Mouse (Mus musculus): ENCODE measurements at regions not wholly inside any gene's neighbourhood (a gene's known extent, or its start where the extent isn't known, plus 50 kb on each side); places are given as distances from the start of the nearest gene placed in this dataset.

DNA sequence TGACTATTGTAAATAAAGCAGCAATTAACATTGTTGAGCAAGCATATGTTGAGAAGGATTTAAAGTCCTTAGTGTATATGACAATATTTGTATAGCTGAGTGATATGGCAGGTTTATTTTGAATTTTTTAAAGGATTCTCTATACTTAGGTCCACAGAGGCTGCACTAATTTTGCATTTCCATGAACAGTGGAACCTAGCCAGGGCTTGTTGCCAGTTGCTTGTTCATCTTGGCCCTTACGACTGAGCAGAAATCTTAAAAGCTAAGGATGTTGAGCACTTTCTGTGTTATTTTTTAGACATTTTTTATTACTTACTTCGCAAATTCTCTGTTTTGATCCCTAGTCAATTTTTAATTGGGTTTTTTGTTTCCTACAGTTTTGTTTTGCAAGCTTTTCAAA lies 417.8 kb downstream of the Cdh7 start:
- Histone ChIP-seq H3K4me3 (ENCODE audit: insufficient read depth, poor library complexity, severe bottlenecking) (no peak overlapping the region), H3K36me3 (ENCODE audit: control insufficient read depth, insufficient read depth) (no peaks in the 10 kb centered on the region)
- no peak for TF ChIP-seq USF1 (IDR thresholded peaks at IDR 0.05; ENCODE audit: low read depth)
- no peak for TF ChIP-seq CEBPB (IDR thresholded peaks at IDR 0.05; ENCODE audit: low read depth)
- no peak for TF ChIP-seq MYOG (IDR thresholded peaks at IDR 0.05; ENCODE audit: control insufficient read depth, extremely low read depth, insufficient read length)
- TF ChIP-seq FOSL1 (IDR thresholded peaks at IDR 0.05; ENCODE audit: insufficient read depth, low read length, poor library complexity, severe bottlenecking) = no peak
- no peak for TF ChIP-seq MYOD1 (IDR thresholded peaks at IDR 0.05; ENCODE audit: control insufficient read depth, insufficient read length, low read depth)
- TF ChIP-seq MAX (IDR thresholded peaks at IDR 0.05) = no peak
- TF ChIP-seq CTCF (IDR thresholded peaks at IDR 0.05; ENCODE audit: control insufficient read depth, insufficient read depth, insufficient read length) = no peak

GRCm38 (mm10) chr1:110447742-110448312 lies 465.6 kb downstream of the Cdh7 start:
- Histone ChIP-seq H3K36me3 (ENCODE audit: control insufficient read depth, insufficient read depth) (no peaks in the 10 kb centered on the region), H3K27me3 (ENCODE audit: control insufficient read depth, insufficient read depth, insufficient read length) (no peaks in the 10 kb centered on the region), H3ac (ENCODE audit: control insufficient read depth, insufficient read length, low read depth) (no peak overlapping the region), H3K79me3 (ENCODE audit: low read depth) (no peaks in the 10 kb centered on the region), H3K4me3 (ENCODE audit: insufficient read depth, poor library complexity, severe bottlenecking) (no peak overlapping the region), H3K79me2 (ENCODE audit: control insufficient read depth, insufficient read depth) (no peaks in the 10 kb centered on the region)
- TF ChIP-seq CTCF (IDR thresholded peaks at IDR 0.05; ENCODE audit: control insufficient read depth, insufficient read depth, insufficient read length) (no peak), USF1 (IDR thresholded peaks at IDR 0.05; ENCODE audit: low read depth) (no peak), MAX (IDR thresholded peaks at IDR 0.05) (no peak)

More for the DNA sequence above, 417.8 kb downstream of the Cdh7 start:
- Histone ChIP-seq H3K79me2 (ENCODE audit: control insufficient read depth, insufficient read depth) (no peaks in the 10 kb centered on the region), H3ac (ENCODE audit: control insufficient read depth, insufficient read length, low read depth) (no peak overlapping the region), H3K79me3 (ENCODE audit: low read depth) (no peaks in the 10 kb centered on the region), H3K27me3 (ENCODE audit: control insufficient read depth, insufficient read depth, insufficient read length) (no peaks in the 10 kb centered on the region)

- TF ChIP-seq MYOD1 (IDR thresholded peaks at IDR 0.05; ENCODE audit: control insufficient read depth, insufficient read length, low read depth) (no peak), FOSL1 (IDR thresholded peaks at IDR 0.05; ENCODE audit: insufficient read depth, low read length, poor library complexity, severe bottlenecking) (peak; percentile 86)
- no peak overlapping the region for H3K4me3 ChIP-seq (ENCODE audit: insufficient read depth, poor library complexity, severe bottlenecking)
- H3K27me3 ChIP-seq (ENCODE audit: control insufficient read depth, insufficient read depth, insufficient read length) = no peaks in the 10 kb centered on the region
- no peaks in the 10 kb centered on the region for H3K79me2 ChIP-seq (ENCODE audit: control insufficient read depth, insufficient read depth)
- H3ac ChIP-seq (ENCODE audit: control insufficient read depth, insufficient read length, low read depth) = no peak overlapping the region
- H3K36me3 ChIP-seq (ENCODE audit: control insufficient read depth, insufficient read depth) = no peaks in the 10 kb centered on the region
- no peaks in the 10 kb centered on the region for H3K79me3 ChIP-seq (ENCODE audit: low read depth)
These were observed 493.9 kb downstream of the Cdh19 start for GRCm38 (mm10) chr1:110483476-110483875.

GRCm38 (mm10) chr1:110489372-110489771 lies 488.0 kb downstream of the Cdh19 start:
- no peaks in the 10 kb centered on the region for H3K79me3 ChIP-seq (ENCODE audit: low read depth)
- TF ChIP-seq FOSL1 (IDR thresholded peaks at IDR 0.05; ENCODE audit: insufficient read depth, low read length, poor library complexity, severe bottlenecking) = no peak
- no peak for TF ChIP-seq MYOG (IDR thresholded peaks at IDR 0.05; ENCODE audit: control insufficient read depth, extremely low read depth, insufficient read length)
- TF ChIP-seq CTCF (IDR thresholded peaks at IDR 0.05; ENCODE audit: control insufficient read depth, insufficient read depth, insufficient read length) = no peak
- no peaks in the 10 kb centered on the region for H3K79me2 ChIP-seq (ENCODE audit: control insufficient read depth, insufficient read depth)
- no peak overlapping the region for H3ac ChIP-seq (ENCODE audit: control insufficient read depth, insufficient read length, low read depth)
- H3K36me3 ChIP-seq (ENCODE audit: control insufficient read depth, insufficient read depth) = no peaks in the 10 kb centered on the region
- no peaks in the 10 kb centered on the region for H3K27me3 ChIP-seq (ENCODE audit: control insufficient read depth, insufficient read depth, insufficient read length)
- no peak overlapping the region for H3K4me3 ChIP-seq (ENCODE audit: insufficient read depth, poor library complexity, severe bottlenecking)

All from C2C12 (cell line).